Mouse (Mus musculus): ENCODE data around the gene Gm49384. TPM values are rescaled to one million over a fixed set of nuclear protein-coding genes. Genes with fewer than 3 reads are reported as not detected.

The Gm49384 gene
- polyA plus RNA-seq, 1 experiment from 2014 or later = 31.2 TPM

GRCm38 (mm10) chr12:69220613-69221277 is 16.7 kb upstream of the Gm49384 start:
- no peak for ATAC-seq (ENCODE audit: low FRiP score)
- H3K4me2 ChIP-seq = no peak overlapping the region
- H3K4me3 ChIP-seq (replicated peaks) = no peak overlapping the region
- no peak overlapping the region; the same call in 1 of the 2 replicates for H3K9ac ChIP-seq
- no peaks in the 10 kb centered on the region for H3K27me3 ChIP-seq
- H3K4me1 ChIP-seq = no peaks in the 10 kb centered on the region
- no peaks in the 10 kb centered on the region for H3K9me3 ChIP-seq
- H3K36me3 ChIP-seq (replicated peaks) = peaks cover 43% of the 10 kb centered on the region
- H3K27ac ChIP-seq = no peak overlapping the region
- 93% methylated on average over 19 of the region's 19 CpGs for WGBS

GRCm38 (mm10) chr12:69216587-69216986 is 12.5 kb upstream of the Gm49384 start:
- Histone ChIP-seq H3K27me3 (no peaks in the 10 kb centered on the region), H3K4me2 (no peak overlapping the region), H3K9ac (no peak overlapping the region), H3K9me3 (no peaks in the 10 kb centered on the region), H3K36me3 (replicated peaks) (peaks cover 69% of the 10 kb centered on the region), H3K4me1 (no peaks in the 10 kb centered on the region), H3K4me3 (replicated peaks) (no peak overlapping the region), H3K27ac (no peak overlapping the region)
- WGBS = 96% methylated on average over 7 of the region's 7 CpGs
- ATAC-seq (ENCODE audit: low FRiP score) = no peak

GRCm38 (mm10) chr12:69215000-69215785 is 11.1 kb upstream of the Gm49384 start:
- no peak overlapping the region for H3K27ac ChIP-seq
- H3K27me3 ChIP-seq = no peaks in the 10 kb centered on the region
- H3K4me1 ChIP-seq = no peaks in the 10 kb centered on the region
- no peaks in the 10 kb centered on the region for H3K9me3 ChIP-seq
- H3K9ac ChIP-seq = no peak overlapping the region
- 93% methylated on average over 3 of the region's 3 CpGs for WGBS
- H3K4me2 ChIP-seq = no peak overlapping the region
- no peak overlapping the region for H3K4me3 ChIP-seq (replicated peaks)
- H3K36me3 ChIP-seq (replicated peaks) = peaks cover 64% of the 10 kb centered on the region
- ATAC-seq (ENCODE audit: low FRiP score) = no peak

- Histone ChIP-seq H3K4me2 (no peak overlapping the region), H3K4me1 (no peaks in the 10 kb centered on the region), H3K36me3 (replicated peaks) (peaks cover 61% of the 10 kb centered on the region), H3K27ac (no peak overlapping the region), H3K9ac (no peak overlapping the region), H3K27me3 (no peaks in the 10 kb centered on the region), H3K4me3 (replicated peaks) (no peak overlapping the region), H3K9me3 (no peaks in the 10 kb centered on the region)
- 94% methylated on average over 7 of the region's 7 CpGs for WGBS
- ATAC-seq (ENCODE audit: low FRiP score) = no peak
These were observed 10.3 kb upstream of the Gm49384 start for GRCm38 (mm10) chr12:69214393-69214792.

GRCm38 (mm10) chr12:69213186-69213777 is 9.2 kb upstream of the Gm49384 start:
- no peak for ATAC-seq (ENCODE audit: low FRiP score)
- Histone ChIP-seq H3K27ac (no peak overlapping the region), H3K4me1 (no peaks in the 10 kb centered on the region), H3K4me2 (no peak overlapping the region), H3K4me3 (replicated peaks) (no peak overlapping the region), H3K9ac (no peak overlapping the region), H3K27me3 (no peaks in the 10 kb centered on the region), H3K36me3 (replicated peaks) (peaks cover 53% of the 10 kb centered on the region), H3K9me3 (no peaks in the 10 kb centered on the region)
- WGBS = 95% methylated on average over 13 of the region's 13 CpGs

- ATAC-seq (ENCODE audit: low FRiP score) = no peak
- Histone ChIP-seq H3K27me3 (no peaks in the 10 kb centered on the region), H3K36me3 (replicated peaks) (peaks cover 63% of the 10 kb centered on the region), H3K9ac (no peak overlapping the region), H3K4me2 (no peak overlapping the region), H3K9me3 (no peaks in the 10 kb centered on the region), H3K27ac (no peak overlapping the region), H3K4me1 (no peaks in the 10 kb centered on the region), H3K4me3 (replicated peaks) (no peak overlapping the region)
- WGBS = 85% methylated on average over 5 of the region's 5 CpGs
These were observed 7.0 kb upstream of the Gm49384 start for GRCm38 (mm10) chr12:69211057-69211456.

- H3K4me2 ChIP-seq = no peak overlapping the region
- H3K36me3 ChIP-seq (replicated peaks) = peaks cover 58% of the 10 kb centered on the region
- no peak overlapping the region for H3K27ac ChIP-seq
- no peaks in the 10 kb centered on the region for H3K27me3 ChIP-seq
- H3K9ac ChIP-seq = no peak overlapping the region
- 90% methylated on average over 18 of the region's 18 CpGs for WGBS
- H3K4me1 ChIP-seq = no peaks in the 10 kb centered on the region
- H3K9me3 ChIP-seq = no peaks in the 10 kb centered on the region
- ATAC-seq (ENCODE audit: low FRiP score) = no peak
- no peak overlapping the region for H3K4me3 ChIP-seq (replicated peaks)
These were observed 6.3 kb upstream of the Gm49384 start for GRCm38 (mm10) chr12:69210056-69210979.

- no peak for ATAC-seq (ENCODE audit: low FRiP score)
- H3K4me2 ChIP-seq = no peak overlapping the region
- no peak overlapping the region for H3K4me3 ChIP-seq (replicated peaks)
- peaks cover 44% of the 10 kb centered on the region for H3K36me3 ChIP-seq (replicated peaks)
- H3K9me3 ChIP-seq = no peaks in the 10 kb centered on the region
- H3K27me3 ChIP-seq = no peaks in the 10 kb centered on the region
- H3K9ac ChIP-seq = no peak overlapping the region
- WGBS = 95% methylated on average over 2 of the region's 2 CpGs
- no peaks in the 10 kb centered on the region for H3K4me1 ChIP-seq
- H3K27ac ChIP-seq = no peak overlapping the region
These were observed 4.5 kb upstream of the Gm49384 start for GRCm38 (mm10) chr12:69208520-69208919.

- no peak overlapping the region for H3K4me3 ChIP-seq (replicated peaks)
- H3K36me3 ChIP-seq (replicated peaks) = peaks cover 40% of the 10 kb centered on the region
- no peak overlapping the region for H3K4me2 ChIP-seq
- H3K27me3 ChIP-seq = no peaks in the 10 kb centered on the region
- ATAC-seq (ENCODE audit: low FRiP score) = no peak
- 93% methylated on average over 7 of the region's 7 CpGs for WGBS
- H3K4me1 ChIP-seq = no peaks in the 10 kb centered on the region
- H3K9me3 ChIP-seq = no peaks in the 10 kb centered on the region
- H3K27ac ChIP-seq = no peak overlapping the region
- no peak overlapping the region for H3K9ac ChIP-seq
These were observed 3.9 kb upstream of the Gm49384 start for GRCm38 (mm10) chr12:69207926-69208325.

- Histone ChIP-seq H3K36me3 (replicated peaks) (peaks cover 41% of the 10 kb centered on the region), H3K4me3 (replicated peaks) (no peak overlapping the region), H3K4me2 (no peak overlapping the region), H3K9me3 (no peaks in the 10 kb centered on the region), H3K4me1 (no peaks in the 10 kb centered on the region), H3K9ac (no peak overlapping the region), H3K27ac (no peak overlapping the region), H3K27me3 (no peaks in the 10 kb centered on the region)
- 94% methylated on average over 8 of the region's 8 CpGs for WGBS
- no peak for ATAC-seq (ENCODE audit: low FRiP score)
These were observed 3.3 kb upstream of the Gm49384 start for GRCm38 (mm10) chr12:69207396-69207795.

GRCm38 (mm10) chr12:69198985-69199384 is 5.1 kb downstream of the Gm49384 start:
- Histone ChIP-seq H3K9me3 (no peaks in the 10 kb centered on the region), H3K4me2 (no peak overlapping the region; the same call in 1 of the 2 replicates), H3K4me1 (peaks cover 21% of the 10 kb centered on the region), H3K36me3 (replicated peaks) (peaks cover 27% of the 10 kb centered on the region), H3K4me3 (replicated peaks) (no peak overlapping the region), H3K27me3 (no peaks in the 10 kb centered on the region), H3K27ac (no peak overlapping the region), H3K9ac (no peak overlapping the region)
- ATAC-seq (ENCODE audit: low FRiP score) = no peak

- peaks cover 27% of the 10 kb centered on the region for H3K36me3 ChIP-seq (replicated peaks)
- peak; percentile 34 for ATAC-seq (ENCODE audit: low FRiP score)
- no peaks in the 10 kb centered on the region for H3K27me3 ChIP-seq
- WGBS = under 1% methylated on average over 18 of the region's 18 CpGs
- H3K4me3 ChIP-seq (replicated peaks) = peak within 1 kb of the TSS; percentile 93
- peak within 1 kb of the TSS; percentile 88 for H3K9ac ChIP-seq
- H3K4me1 ChIP-seq = peaks cover 21% of the 10 kb centered on the region
- H3K9me3 ChIP-seq = no peaks in the 10 kb centered on the region
- peak within 1 kb of the TSS; percentile 84 for H3K27ac ChIP-seq
- H3K4me2 ChIP-seq = peak within 1 kb of the TSS; percentile 98
These were observed 5.9 kb downstream of the Gm49384 start, which contains the start of gene Dnaaf2 for GRCm38 (mm10) chr12:69198164-69198535. Gene Dnaaf2 (minus strand): TSS chr12:69198429.
